Mouse (Mus musculus) cortical plate, adult 2 months (tissue): ENCODE measurements at regions not wholly inside any gene's neighbourhood (a gene's known extent, or its start where the extent isn't known, plus 50 kb on each side); places are given as distances from the start of the nearest gene placed in this dataset.
A peak's percentile ranks its signal among the peaks of the same experiment; 100 is the strongest.

Experiments used
- H3K27ac ChIP-seq: fragments of 200-500 bp; 2 replicates; pipeline ENCODE4 v1.5.1; 2012; ENCODE audit warnings: low read length, control low read depth, inconsistent platforms; ENCODE audit not compliant: insufficient read depth
- H3K4me1 ChIP-seq: fragments of 200-500 bp; 2 replicates; pipeline ENCODE4 v1.6.1; 2011; ENCODE audit warnings: low read length; ENCODE audit not compliant: control insufficient read depth, insufficient read depth
- H3K4me3 ChIP-seq: fragments of 200-500 bp; 2 replicates; pipeline ENCODE4 v1.5.1; 2011; ENCODE audit warnings: mild to moderate bottlenecking, low read length, control low read depth; ENCODE audit not compliant: insufficient read depth
- CTCF ChIP-seq: fragments of 200-500 bp; IDR thresholded peaks from 2 replicates; pipeline ENCODE4 v1.5.1; 2011; ENCODE audit warnings: mild to moderate bottlenecking, control low read depth, low read length; ENCODE audit not compliant: insufficient read depth; ENCODE audit errors: extremely low read depth
- POLR2A ChIP-seq: fragments of 200-500 bp; IDR thresholded peaks from 2 replicates; pipeline ENCODE4 v1.6.1; 2011; ENCODE audit warnings: mild to moderate bottlenecking, low read length, control low read depth; ENCODE audit not compliant: insufficient read depth; ENCODE audit errors: extremely low read depth

- H3K4me3 ChIP-seq: no peak overlapping the region
- H3K27ac ChIP-seq: no peak overlapping the region
- TF ChIP-seq POLR2A (no peak), CTCF (no peak)
- no peaks in the 10 kb centered on the region for H3K4me1 ChIP-seq
Observed at GRCm38 (mm10) chr12:10572378-10572650, 181.7 kb downstream of the Rdh14 start.

DNA sequence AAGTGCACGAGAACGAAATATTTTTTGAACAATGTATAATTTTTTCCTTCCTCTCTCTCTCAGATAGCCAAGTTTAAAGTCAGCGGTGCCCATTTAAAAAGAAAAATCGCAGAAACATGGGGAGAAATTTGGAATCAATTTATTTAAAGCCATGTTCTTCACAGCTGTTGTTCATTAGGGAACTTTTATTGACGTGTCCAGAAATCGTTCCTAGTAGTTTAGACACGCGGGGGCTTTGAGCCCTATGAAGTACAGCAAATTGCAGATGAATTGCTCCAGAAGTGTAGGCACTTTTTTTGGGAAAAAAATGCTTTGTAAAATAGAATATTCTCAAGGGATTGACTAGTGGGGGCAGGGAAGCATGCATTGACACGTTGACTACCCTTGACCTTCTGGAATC, 182.8 kb downstream of the Rdh14 start:
- Histone ChIP-seq H3K4me1 (no peaks in the 10 kb centered on the region), H3K4me3 (no peak overlapping the region), H3K27ac (no peak overlapping the region)
- TF ChIP-seq CTCF: no peak
- TF ChIP-seq POLR2A: no peak

- TF ChIP-seq POLR2A (no peak), CTCF (no peak)
- H3K27ac ChIP-seq: no peak overlapping the region
- no peaks in the 10 kb centered on the region for H3K4me1 ChIP-seq
- H3K4me3 ChIP-seq: no peak overlapping the region
Observed at GRCm38 (mm10) chr12:10582840-10583614, 192.5 kb downstream of the Rdh14 start.

GRCm38 (mm10) chr12:10584026-10584425, 193.5 kb downstream of the Rdh14 start:
- H3K4me3 ChIP-seq: no peak overlapping the region
- no peak overlapping the region for H3K27ac ChIP-seq
- no peak for TF ChIP-seq POLR2A
- TF ChIP-seq CTCF: no peak

DNA sequence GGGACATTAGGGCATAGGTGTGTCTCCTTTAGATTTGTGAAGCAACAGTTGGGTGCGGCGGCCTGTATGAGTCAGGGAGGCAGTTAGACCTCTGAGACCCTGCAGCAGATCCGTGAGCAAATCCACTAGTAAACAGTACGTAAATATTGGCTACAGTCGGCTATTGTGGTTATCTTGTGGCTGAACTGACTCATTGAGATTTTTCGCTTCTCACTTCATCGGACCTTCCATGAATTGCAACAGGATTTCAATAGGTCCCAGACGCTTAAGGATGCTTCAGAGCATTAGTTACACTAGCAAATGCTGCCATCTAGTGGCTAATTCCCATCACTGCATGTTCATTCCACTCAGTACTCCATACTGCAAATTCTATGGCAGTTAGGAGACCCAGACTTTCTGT, 199.0 kb downstream of the Rdh14 start:
- TF ChIP-seq POLR2A (no peak), CTCF (peak; percentile 65; the same call in 1 of the 2 replicates)
- no peak overlapping the region for H3K27ac ChIP-seq
- no peak overlapping the region for H3K4me3 ChIP-seq
- H3K4me1 ChIP-seq: no peaks in the 10 kb centered on the region

More at GRCm38 (mm10) chr12:10584026-10584425, 193.5 kb downstream of the Rdh14 start:
- no peaks in the 10 kb centered on the region for H3K4me1 ChIP-seq

DNA sequence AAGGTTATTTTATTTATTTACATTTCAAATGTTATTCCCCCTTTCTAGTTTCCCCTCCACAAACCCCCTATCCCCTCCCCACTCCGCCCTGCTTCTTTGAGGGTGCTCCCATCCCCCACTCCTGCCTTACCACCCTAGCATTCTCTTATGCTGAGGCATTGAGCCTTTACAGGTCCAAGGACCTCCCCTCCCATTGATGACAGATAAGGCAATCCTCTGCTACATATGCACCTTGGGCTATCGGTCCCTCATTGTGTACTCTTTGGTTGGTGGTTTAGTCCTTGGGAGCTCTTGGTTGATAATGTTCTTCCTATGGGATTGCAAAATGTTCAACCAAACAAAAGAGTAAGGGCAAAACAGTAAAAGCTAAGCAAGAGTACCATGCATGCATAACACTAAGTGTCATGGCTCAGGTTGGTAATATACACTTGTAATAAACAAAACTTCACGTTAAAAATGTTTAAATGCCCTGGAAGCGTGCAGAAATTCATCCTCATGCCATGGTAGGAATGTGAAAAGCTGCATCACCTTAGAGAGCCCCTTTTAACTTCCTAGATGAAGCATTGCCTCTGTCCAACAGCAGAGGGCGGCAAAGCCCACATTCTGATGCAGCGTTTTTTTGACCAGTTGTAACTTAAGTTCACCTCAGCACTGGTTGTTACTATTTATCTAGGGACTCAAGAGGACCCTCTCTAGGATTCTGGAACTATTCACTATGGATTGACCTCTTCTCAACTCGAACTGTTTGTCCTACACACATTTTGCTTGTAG, 207.6 kb downstream of the Rdh14 start:
- Histone ChIP-seq H3K4me1 (no peaks in the 10 kb centered on the region), H3K27ac (no peak overlapping the region), H3K4me3 (no peak overlapping the region)
- TF ChIP-seq POLR2A (no peak), CTCF (peak; percentile 94)

GRCm38 (mm10) chr12:10600111-10600510, 209.5 kb downstream of the Rdh14 start:
- Histone ChIP-seq H3K27ac (no peak overlapping the region), H3K4me3 (no peak overlapping the region), H3K4me1 (no peaks in the 10 kb centered on the region)
- TF ChIP-seq CTCF (no peak), POLR2A (no peak)

- Histone ChIP-seq H3K27ac (no peak overlapping the region), H3K4me3 (no peak overlapping the region)
Observed at GRCm38 (mm10) chr12:10618319-10618718, 227.7 kb downstream of the Rdh14 start.

GRCm38 (mm10) chr12:10620541-10620940, 230.0 kb downstream of the Rdh14 start:
- Histone ChIP-seq H3K4me1 (no peaks in the 10 kb centered on the region), H3K27ac (no peak overlapping the region), H3K4me3 (no peak overlapping the region)
- TF ChIP-seq POLR2A (no peak), CTCF (no peak)

More at GRCm38 (mm10) chr12:10618319-10618718, 227.7 kb downstream of the Rdh14 start:
- TF ChIP-seq POLR2A: no peak
- no peak for TF ChIP-seq CTCF
- H3K4me1 ChIP-seq: no peaks in the 10 kb centered on the region

DNA sequence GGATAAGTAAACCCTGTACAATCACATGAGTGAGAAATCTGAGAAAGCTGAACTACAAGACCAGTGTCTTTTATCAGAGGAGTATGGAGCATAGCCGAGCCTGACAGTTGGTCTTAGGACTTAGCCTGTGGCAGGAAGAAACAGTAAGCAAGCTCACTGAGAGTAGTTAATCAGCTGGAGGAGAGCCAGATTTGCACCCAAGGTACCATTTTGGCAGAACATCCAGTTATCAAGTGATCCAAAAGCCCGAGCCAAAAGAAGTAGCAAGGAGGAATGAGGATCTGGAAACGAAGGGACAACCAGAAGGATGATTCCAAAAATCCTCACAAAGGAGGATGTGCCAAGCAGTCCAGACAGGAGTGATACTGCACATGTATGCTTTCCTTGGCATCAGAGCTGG, 248.0 kb downstream of the Rdh14 start:
- Histone ChIP-seq H3K27ac (no peak overlapping the region), H3K4me1 (no peaks in the 10 kb centered on the region), H3K4me3 (no peak overlapping the region)
- TF ChIP-seq POLR2A (no peak), CTCF (no peak)
